Mouse (Mus musculus) kidney, postnatal 14 days (tissue): ENCODE results near the gene Taok1.

ENCODE experiments used
- DNase-seq: peaks from one replicate; pipeline ENCODE4 v3.0.0; 2022; ENCODE audit warnings: mixed read lengths

Gene Taok1

DNA sequence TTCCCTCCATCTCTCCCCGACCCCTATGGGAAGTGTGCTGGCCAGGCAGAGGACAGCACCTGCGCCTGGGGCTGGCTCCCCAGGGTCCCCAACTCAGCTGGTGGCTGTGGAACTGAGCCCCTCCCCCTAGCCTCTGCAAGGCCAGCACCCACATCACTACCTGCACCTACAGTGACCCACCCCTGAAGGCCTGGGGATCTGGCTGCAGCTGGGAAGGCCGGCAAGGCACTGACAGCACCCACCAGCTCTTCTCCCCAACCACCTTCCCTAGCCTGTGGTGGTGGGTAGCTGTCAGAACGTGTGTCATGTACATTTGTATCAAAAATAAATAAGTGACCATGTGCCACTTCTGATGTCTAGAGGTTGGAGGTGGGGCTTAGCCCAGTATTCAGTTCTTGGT is 100.2 kb downstream of the Taok1 start:
- DNase-seq = no peak

DNA sequence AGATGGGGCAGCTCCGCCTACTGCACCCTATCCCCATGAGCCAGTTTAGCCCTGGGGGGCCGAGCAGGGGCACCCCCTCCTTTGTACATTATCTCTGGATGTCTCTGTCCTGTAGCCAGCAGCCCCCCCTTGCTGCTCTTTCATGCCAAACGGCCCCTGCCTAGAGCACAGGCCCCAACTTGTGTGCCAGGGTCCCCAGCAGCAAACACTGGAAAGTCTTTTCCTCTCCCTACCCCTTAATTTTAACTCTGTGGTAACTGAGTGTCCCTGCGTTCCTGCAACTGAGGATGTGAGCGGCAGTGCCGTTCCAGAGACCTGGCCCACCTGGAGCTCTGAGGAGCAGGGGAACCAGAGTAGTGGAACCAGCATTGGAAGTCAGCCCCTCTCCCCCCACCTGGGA is 100.7 kb downstream of the Taok1 start:
- no peak for DNase-seq

DNA sequence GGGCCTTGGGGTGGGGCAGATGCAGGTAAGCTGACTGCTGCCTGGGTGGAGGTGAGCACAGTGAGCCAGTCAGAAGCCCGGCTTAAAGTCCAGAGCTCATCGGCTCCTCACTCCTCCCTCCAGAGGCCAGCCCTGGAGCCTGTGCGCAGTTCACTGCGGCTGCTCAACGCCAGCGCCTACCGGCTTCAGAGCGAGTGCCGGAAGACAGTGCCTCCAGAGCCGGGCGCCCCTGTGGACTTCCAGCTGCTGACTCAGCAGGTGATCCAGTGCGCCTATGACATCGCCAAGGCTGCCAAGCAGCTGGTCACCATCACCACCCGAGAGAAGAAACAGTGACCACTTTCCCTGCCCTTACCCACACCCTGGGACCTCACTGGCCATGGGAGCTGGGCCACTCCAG is 101.3 kb downstream of the Taok1 start:
- DNase-seq = peak; percentile 77

DNA sequence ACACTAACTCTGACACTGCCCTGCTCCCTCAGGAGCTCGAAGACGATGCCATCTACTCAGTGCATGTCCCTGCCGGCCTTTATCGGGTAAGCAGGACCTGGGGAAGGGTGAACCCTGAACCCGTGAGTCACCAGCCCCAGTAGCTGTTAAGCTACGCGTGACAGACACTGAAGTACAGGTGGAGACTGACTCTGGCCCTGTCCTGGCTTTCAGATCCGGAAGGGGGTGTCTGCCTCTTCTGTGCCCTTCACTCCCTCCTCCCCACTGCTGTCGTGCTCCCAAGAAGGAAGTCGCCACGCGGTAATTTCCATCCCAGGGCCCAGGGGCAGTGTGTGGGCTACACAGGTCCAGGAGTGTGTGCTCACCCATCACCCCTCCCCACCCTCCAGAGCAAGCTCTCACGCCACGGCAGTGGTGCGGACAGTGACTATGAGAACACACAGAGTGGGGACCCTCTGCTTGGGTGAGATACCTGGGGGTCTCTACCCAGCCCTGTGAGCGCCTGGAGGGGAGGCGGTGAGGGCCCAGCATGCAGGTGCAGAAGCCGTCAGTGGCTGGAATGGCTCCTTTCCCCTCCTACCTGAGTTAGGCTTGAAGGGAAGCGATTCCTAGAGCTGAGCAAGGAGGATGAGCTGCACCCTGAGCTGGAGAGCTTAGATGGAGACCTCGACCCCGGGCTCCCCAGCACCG is 102.2 kb downstream of the Taok1 start:
- no peak for DNase-seq

DNA sequence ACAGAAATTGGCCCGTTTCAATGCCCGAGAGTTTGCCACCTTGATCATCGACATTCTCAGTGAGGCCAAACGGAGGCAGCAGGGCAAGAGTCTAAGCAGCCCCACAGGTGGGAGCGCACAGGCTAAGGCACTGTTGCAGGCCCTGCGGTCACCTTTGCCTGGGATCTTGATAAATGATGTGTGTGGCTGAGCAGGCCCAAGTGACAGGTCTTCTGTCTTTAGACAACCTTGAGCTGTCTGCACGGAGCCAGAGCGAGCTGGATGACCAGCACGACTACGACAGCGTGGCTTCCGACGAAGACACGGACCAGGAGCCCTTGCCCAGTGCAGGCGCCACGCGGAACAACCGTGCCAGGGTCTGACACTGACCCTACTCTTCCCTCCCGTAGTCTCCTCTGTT is 103.2 kb downstream of the Taok1 start:
- DNase-seq = no peak

DNA sequence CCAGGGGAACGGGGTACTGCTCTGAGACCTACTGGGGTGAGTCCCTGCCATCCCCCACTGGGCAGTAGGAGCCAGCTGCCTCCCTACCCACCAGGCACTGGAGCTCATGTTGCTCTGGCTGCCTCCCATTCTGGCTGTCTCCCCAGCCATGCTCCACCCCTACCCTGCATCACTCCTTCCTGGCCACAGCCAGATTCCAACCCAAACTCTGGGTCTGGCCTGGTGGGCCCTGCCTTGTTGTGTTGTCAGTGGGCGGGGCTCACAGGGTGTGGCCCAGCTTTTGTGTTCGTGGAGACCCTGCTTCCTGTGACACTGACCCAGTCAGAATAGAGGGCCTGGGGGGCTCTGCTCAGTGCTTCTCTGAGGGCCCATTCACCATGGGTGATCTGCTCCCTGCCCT is 104.1 kb downstream of the Taok1 start:
- DNase-seq = peak; percentile 53

DNA sequence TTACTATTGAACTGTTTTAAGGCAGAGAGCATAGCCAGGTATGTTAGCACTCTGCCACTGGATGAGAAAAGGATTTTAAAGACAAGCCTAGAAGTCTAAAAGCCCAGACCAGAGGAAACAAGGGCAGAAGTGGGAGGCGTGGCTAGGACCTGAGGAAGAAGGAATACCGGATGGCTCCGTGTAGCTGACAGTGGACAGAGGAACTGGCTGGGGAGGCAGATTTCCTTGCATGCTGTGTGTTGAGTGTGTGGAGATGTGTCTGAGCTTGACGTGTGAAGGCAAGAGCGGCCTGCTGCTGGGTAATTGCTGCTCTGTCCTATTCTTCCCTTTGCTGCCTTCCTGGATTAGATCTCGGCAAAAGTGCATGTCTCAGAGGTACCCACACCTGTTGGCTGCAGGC is 105.1 kb downstream of the Taok1 start:
- no peak for DNase-seq

DNA sequence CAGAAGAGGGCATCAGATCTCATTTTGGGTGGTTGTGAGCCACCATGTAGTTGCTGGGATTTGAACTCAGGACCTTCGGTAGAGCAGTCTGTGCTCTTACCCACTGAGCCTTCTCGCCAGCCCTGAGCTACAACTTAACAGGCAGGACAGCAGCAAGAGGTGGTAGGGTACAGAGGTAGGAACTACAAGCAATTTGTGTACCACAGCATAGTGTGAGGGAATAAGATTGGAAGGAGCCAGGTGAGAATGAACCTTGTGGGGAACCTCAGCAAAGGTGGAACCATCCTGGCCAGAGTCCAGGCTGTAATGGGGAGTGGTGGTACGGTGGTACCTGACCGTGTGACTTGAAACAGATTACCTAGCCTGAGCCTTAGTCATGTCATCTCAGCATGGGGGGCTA is 105.6 kb downstream of the Taok1 start:
- DNase-seq = no peak

DNA sequence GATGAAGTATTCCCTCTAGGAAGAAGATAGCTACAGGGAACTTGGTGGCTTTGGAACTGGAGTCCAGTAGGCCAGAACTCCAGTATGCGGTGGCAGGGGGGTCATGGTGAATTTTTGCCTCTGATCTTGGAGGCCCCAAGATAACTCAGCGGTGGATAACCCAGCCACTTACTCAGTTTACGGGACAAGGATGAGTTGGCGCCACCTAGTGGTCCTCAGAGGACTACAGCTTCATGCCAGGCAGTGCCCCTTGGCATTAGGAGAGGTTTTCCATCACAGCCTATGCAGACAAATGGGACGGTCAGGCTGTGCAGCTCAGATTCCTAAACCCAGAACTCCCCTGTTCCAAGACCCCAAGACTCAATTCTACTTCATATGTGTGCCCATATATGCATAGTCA is 106.2 kb downstream of the Taok1 start:
- DNase-seq = peak; percentile 84

DNA sequence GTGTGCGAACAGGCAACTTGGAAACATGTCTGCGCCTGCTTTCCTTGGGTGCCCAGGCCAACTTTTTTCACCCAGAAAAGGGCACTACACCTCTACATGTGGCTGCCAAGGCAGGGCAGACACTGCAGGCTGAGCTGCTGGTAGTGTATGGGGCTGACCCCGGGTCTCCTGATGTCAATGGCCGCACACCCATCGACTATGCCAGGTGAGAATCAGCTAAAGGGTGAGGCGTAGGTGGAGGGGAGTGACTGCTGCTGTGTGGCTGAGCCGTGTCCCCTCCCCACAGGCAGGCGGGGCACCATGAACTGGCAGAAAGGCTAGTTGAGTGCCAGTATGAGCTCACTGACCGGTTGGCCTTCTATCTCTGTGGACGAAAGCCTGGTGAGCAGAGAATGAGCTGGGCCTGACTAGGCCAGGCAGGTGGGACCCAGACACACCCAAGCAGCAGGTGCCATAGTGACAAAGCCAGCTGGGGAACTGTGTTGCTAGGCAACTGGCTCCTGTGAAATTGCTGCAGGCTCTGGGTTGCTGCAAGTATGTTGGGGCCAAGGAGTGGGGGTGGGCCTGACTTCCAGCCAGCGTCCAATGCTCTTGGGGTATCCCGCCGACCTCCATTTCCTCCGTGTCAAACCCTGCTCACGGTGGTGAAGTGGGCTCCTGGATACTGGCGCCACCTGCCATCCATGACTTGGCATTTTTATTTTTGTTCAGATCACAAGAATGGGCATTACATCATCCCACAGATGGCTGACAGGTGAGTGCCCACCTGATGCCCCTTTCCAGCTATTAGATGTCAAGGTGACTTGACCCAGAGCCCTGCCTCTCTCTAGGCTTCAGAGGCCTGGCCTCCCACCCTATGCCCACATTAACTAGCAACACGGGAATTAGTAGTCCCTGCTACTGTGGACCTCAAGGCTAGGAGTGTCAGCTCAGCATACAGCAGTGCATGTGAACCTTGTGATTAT is 107.0 kb downstream of the Taok1 start:
- DNase-seq = peak; percentile 33

DNA sequence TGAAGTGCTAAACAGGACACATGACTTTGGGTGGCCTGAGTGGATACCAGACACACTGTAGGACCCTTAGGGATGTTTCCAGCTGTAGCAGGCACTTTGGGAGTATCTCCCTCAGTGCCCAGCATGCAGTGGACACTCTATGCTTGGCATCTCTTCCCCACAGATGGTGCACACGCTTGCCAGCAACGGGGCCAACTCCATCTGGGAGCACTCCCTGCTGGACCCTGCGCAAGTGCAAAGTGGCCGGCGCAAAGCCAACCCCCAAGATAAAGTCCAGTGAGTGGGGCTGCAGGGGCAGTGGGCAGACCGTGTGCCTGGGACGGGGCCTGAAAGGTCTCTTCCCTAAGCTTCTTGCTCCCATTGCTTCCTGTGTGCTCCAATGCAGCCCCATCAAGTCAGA is 108.3 kb downstream of the Taok1 start:
- DNase-seq = no peak

DNA sequence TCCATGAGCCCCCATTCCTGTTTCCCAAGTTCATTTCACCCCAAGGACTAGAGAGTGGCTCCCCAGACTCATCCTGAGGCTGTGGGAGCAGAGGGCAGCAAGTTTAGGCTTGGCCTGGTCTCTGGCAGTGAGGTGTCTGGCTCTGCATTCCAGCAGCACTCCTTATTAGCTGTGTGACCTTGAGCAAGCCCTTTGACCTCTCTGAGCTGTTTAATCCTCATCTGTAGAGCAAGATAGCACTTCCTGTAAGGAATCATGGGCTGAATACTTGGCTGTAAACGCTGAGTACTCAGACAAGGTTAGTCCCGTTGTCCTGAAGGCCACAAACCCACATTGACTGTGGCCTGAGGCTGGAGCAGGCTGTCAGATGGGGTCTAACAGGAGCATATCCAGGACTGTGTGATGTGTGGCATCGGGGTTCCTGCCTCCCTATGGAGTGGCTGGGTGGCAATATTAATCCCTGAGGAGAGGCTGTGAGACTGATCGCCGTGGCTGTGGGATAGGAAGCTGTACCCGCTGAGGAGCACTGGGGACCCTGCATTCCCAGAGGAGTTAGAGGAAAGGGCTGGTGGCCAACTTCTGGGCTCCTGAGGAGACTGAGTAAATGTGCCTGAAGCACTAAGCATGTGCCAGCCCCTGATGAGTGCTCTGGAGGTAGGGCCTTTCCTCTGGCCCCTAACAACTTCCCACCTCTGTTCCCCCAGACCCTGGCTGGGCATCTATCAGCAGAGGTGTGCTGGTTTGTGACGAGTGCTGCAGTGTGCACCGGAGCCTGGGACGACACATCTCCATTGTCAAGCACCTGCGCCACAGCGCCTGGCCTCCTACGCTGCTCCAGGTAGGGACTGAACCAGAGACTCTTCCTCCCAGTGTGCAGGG is 109.1 kb downstream of the Taok1 start:
- no peak for DNase-seq

DNA sequence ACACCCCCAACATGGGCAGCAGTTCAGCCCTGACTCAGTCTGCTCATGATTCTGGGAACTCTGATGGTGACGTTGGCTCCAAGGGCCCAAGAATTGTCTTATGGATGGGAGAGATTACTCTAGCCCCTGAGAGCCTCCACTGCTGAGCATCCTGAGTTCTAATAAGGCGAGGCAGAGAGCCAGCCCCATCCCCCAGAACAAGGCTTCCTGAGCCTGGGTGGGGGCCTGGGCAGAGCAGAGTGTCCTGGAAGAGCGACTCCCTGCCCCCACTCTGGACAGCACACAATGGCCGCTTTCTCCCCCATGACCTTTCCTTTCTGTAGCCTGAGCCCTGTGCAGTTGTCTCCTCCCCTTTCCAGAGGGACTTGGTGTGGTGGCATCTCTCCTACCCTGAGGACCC is 109.8 kb downstream of the Taok1 start:
- peak; percentile 73 for DNase-seq

DNA sequence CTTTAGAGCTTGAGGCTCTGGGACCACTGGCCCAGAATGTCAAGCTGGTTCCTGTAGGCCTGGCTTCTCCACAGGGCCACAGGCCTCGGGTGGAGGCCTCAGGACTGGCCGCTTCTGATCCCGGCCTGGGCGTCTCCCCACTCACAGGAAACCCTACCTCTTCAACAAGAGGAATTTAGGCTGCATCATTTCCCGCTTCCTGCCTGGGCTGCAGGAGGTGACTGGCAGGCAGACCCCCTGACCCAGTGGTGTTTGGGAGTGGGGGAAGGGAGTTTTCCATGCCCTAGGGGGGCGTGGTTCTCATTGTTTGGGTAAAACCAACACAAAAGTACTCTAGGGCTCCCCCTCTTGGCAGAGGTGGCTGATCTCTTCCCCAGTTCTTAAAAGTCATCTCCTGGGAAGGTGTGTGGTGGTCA is 110.3 kb downstream of the Taok1 start:
- DNase-seq = peak; percentile 86

DNA sequence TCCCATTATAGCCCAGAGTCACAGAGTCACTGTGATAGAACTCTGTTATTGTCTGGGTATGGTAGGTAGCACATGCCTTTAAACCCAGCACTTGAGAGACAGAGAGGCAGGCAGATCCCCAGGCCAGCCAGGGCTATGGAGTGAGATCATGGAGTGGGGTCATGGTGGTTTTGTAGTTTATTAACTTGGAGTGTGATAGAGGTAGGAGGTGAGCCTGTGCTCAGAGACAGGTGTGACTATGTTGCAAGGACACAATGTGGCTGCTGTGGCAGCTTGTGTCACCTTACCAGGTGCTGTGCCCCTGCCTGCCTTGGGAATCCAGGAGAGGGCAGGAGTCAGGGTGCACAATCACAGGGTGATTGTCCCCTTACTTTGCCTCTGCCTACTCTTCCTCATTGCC is 112.1 kb downstream of the Taok1 start:
- peak; percentile 8 for DNase-seq

DNA sequence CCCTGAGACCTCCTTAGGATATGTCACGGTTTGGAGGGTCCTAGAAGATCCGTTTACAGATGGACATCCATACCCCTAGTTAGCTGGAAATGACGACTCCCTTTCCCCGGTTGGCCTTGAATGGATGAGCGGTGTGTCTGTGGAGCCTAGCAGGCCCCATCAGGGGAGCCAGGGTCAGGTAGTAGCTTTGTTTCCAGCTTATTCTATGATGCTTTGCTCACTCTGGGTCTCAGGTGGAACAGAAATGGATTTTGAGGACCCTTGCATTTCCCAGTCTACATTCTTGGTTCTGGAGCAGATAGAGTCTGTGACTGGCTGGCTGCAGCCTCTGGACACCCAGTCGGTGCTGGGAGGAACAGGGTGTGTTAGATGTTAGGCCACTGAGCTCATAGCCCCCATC is 112.8 kb downstream of the Taok1 start:
- no peak for DNase-seq

DNA sequence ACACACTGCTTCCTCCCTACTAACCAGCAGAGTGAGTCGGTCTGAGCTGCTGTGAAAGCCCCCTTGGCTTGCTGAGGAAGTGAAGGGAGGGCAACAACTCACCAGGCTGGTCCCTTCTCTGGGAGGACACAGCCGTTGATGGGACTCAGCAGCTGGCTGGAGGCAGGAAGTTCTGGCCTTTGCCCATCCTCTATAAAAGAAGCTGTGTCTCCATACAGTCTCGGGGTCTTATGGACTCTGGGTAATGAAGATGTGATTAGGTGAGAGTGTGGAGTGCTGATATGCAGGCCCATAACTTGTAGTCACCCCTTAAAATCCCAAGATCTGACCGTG is 113.3 kb downstream of the Taok1 start:
- DNase-seq = no peak

DNA sequence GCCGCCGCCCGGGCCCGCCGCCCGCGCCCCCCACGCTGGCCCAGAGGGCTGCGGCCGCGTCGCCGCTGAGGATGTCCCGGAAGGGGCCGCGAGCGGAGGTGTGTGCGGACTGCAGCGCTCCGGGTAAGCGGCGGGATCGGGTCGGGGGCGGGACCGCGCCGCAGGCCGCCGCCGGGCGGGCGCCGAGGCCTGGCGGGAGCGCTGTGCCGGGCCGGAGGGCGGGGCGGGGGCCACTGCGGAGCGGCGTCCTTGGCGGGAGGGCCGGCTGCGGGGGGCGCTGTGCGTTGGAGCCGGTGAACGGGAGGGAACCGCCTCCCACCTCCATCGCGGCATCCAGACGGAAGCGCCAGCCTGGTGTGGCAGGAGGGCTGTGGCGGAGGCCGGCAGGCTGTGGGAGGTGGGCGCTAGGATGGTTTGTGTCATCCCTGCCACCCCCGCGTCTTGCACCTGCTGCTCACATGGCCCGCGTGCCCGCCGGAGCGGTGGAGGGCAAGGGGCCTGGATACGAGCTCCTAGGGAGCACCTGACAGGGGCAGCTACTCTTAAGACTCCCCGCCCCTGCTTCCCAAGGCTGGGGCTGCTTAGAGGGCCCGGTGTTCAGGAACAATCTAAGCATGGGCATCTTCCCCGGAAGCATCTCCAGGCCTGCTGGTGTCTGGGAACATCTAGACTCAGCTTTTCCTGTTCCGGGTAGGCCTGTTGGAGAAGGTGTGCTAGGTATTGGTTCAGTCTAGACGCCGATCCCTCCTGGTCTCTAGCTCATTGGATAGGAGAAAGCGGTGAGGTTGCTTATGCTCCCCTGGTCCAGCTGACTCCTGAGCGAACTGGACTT is 113.9 kb downstream of the Taok1 start, which contains the start of gene Git1:
Gene Git1 (plus strand): TSS at position 51 of the 832 bp plus-strand sequence.
- peak; percentile 62 for DNase-seq

DNA sequence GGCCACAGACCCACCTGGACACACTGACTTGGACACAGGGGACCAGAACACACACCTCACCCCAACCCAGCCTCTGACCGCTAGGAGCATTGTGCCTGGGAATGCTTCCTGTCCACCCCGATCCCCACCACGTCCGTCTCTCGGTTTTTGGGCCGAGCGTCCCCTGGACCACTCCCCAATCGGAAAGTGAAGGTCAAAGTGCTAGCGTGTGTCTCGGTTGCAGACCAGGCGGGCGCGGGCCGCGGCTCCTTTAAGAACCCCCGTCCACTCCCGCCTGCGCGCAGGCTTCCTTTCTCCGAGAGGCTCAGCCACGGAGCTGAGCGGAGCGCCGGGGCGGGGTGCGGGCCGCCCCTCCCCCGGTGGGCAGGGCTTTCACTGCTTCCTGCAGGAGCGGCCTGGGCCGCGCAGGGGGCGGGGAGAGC is 114.7 kb downstream of the Taok1 start:
- peak; percentile 97 for DNase-seq

DNA sequence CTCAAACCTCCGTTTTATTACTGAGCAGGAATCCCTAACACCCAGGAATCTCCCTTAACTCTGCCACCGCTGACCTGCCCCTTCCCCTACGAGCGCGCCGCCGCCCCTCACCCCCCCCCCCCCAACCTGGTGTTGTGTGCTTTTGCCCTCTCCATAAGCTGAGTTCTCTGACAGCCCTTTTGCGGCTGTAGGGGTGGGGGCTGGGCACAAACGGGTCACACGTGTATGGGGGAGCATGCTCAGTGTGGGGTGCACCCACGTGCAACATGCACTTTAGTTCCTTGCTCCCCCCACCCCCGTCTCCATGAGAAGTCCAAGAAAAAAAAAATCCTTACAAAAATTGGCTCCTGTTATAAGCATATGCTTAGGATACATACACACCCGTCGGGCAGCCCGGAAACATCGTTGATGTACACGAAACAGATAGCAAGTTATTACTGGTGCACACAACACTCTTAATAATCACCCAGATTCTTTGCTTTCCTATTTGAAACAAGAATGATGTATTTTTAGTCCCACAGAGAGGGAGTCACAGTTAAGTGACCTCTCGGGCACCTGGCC is 115.2 kb downstream of the Taok1 start:
- DNase-seq = peak; percentile 44

DNA sequence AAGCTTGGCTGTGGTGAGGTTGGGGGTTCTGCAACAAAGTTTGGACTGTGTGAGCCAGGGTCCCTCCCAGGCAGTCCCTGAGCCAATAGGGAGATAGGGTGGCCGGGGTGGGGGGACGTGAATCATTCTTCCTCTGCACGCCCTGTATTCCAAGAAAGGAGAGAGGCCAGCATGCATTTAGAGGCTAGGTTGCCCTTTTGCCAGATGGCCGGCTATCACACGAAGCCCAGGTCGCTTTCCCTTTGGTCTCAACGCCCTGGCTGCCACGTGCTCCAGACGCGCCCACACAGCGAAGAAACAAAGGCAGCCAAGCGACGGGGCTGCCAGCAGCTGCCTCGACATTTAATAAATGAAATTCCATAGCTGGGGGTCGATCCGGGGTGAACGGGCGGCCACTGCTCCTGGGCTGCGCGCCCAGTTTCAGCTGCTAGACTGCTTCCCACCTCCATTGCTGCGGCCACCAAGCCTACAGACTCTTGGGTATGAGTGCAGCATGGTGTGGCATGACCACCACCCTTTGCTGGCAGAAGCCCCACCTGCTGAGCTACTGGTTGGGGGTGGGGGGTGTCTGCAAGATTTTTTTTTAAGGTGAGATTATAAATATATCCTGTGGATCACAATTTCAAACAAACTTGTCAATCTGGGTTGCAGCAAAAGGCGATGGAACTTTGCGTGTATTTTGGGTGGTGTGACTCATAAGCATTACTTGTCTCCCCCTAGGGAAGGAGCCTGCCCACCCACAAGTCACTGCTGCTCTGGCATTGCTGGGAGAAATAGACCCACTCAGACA is 115.9 kb downstream of the Taok1 start:
- DNase-seq = peak; percentile 79
